Mouse (Mus musculus) testis, adult 2 months (tissue): Measurements from ENCODE around the gene Ptpro.

Experiments
- CTCF ChIP-seq: fragments of 200-500 bp; IDR thresholded peaks from 2 replicates; pipeline ENCODE4 v1.5.1; 2012; ENCODE audit warnings: low read depth, mild to moderate bottlenecking, inconsistent platforms, low read length, moderate library complexity; ENCODE audit not compliant: control insufficient read depth, insufficient read depth, insufficient replicate concordance
- POLR2A ChIP-seq: fragments of 200-500 bp; IDR thresholded peaks from 2 replicates; pipeline ENCODE4 v1.6.1; 2012; ENCODE audit warnings: low read depth, mild to moderate bottlenecking, inconsistent platforms, low read length, moderate library complexity; ENCODE audit not compliant: control insufficient read depth

DNA sequence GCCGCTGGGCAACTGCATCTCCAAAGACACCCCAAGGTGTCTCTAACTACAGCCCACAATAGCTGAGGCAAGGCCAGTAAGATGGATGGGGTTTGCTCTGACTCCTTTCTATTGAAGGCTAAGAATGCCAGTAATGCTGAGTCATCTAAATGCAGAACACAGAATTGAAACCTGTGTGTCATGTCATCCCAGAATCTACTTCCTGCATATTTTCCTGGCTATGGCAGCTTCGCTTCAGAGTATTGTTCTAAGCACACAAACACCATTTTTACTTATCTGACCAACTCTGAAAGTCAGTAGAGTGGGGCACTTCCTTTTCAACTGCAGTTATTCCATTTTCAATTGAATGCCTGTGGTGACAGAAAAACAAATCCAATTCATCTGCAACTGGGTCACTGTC lies 40.3 kb downstream of the Ptpro start:
- no peak for TF ChIP-seq CTCF
- TF ChIP-seq POLR2A, result no peak
